10 mouse cellular contexts compared by ENCODE assay signal in genomic region chr13:69536021-69536420, GRCm38 (mm10). TPM values are rescaled to one million over a fixed set of nuclear protein-coding genes. Genes with fewer than 3 reads are reported as not detected.
DNase-seq lines count a peak whose midpoint lies in the region; ATAC-seq lines count a peak whose summit lies in the region.
"Had no signal": no experiment of that assay in that cellular context is flagged by ENCODE, and none has a peak within 500 bp of the region (broad histone marks: within the 10 kb centered on the region; RNA-seq: fewer than 3 reads in every experiment).

No protein-coding gene starts in this region.

- H3K9ac ChIP-seq in heart, embryonic 13.5 days: peak overlapping the region; percentile 96
- 0 out of 2 replicates have a peak overlapping the region, but pooled peaks have one; percentile 2 for H3K9ac ChIP-seq in hindbrain, embryonic 15.5 days

- no peak for DNase-seq in heart, adult 11 months
- no peak for DNase-seq in embryonic facial prominence, embryonic 10.5 days (ENCODE audit: low spot score)
- DNase-seq in midbrain, embryonic 10.5 days (ENCODE audit: low spot score): no peak
- DNase-seq in c-Kit-positive CD71-positive TER-119-positive erythroid progenitor cells, embryonic 14.5 days (ENCODE audit: low spot score): no peak
- no peak for DNase-seq in left cerebral cortex, adult 18-20 months (ENCODE audit: low spot score in 2 of 2)
- DNase-seq in adrenal gland, postnatal 10 days: no peak
- DNase-seq: adrenal gland, postnatal 14 days had no signal

- peak overlapping the region; percentile 97 for H3K4me2 ChIP-seq in heart, embryonic 13.5 days
- H3K4me2 ChIP-seq in hindbrain, embryonic 15.5 days: peak overlapping the region; percentile 86

- H3K27ac ChIP-seq in heart, embryonic 13.5 days (replicated peaks): peak overlapping the region; percentile 97; the same call in 1 of the 2 replicates
- H3K27ac ChIP-seq in embryonic facial prominence, embryonic 10.5 days (replicated peaks): peak overlapping the region; percentile 99; the same call in 1 of the 2 replicates
- H3K27ac ChIP-seq in hindbrain, embryonic 15.5 days (replicated peaks): 0 out of 2 replicates have a peak overlapping the region, but pooled peaks have one; percentile 96
- peak overlapping the region; percentile 99; the same call in 1 of the 2 replicates for H3K27ac ChIP-seq in midbrain, embryonic 10.5 days (replicated peaks)

- H3K4me1 ChIP-seq in heart, embryonic 13.5 days: peaks cover 70% of the 10 kb centered on the region
- peaks cover 62% of the 10 kb centered on the region for H3K4me1 ChIP-seq in embryonic facial prominence, embryonic 10.5 days
- H3K4me1 ChIP-seq in hindbrain, embryonic 15.5 days (replicated peaks): peaks cover 41% of the 10 kb centered on the region
- H3K4me1 ChIP-seq in midbrain, embryonic 10.5 days: peaks cover 62% of the 10 kb centered on the region

- H3K4me3 ChIP-seq in heart, embryonic 13.5 days: 0 out of 2 replicates have a peak overlapping the region, but pooled peaks have one; percentile 89
- H3K4me3 ChIP-seq in embryonic facial prominence, embryonic 10.5 days: peak overlapping the region; percentile 84
- no peak overlapping the region for H3K4me3 ChIP-seq in hindbrain, embryonic 15.5 days
- peak overlapping the region; percentile 98; the same call in 1 of the 2 replicates for H3K4me3 ChIP-seq in midbrain, embryonic 10.5 days

- H3K27me3 ChIP-seq in heart, embryonic 13.5 days (replicated peaks): no peaks in the 10 kb centered on the region
- H3K27me3 ChIP-seq in embryonic facial prominence, embryonic 10.5 days (replicated peaks; ENCODE audit: low read depth, poor library complexity, severe bottlenecking): no peaks in the 10 kb centered on the region
- no peaks in the 10 kb centered on the region for H3K27me3 ChIP-seq in hindbrain, embryonic 15.5 days
- peaks cover 8% of the 10 kb centered on the region; the same call in 1 of the 2 replicates for H3K27me3 ChIP-seq in midbrain, embryonic 10.5 days (ENCODE audit: low read depth, poor library complexity, severe bottlenecking)
- H3K27me3 ChIP-seq: CH12.LX had no signal

- no peak for ATAC-seq in heart, embryonic 13.5 days (ENCODE audit: extremely low read depth, insufficient number of reproducible peaks, low FRiP score, low TSS enrichment)
- no peak for ATAC-seq in hindbrain, embryonic 15.5 days (ENCODE audit: low FRiP score, low read depth)

- no peaks in the 10 kb centered on the region for H3K36me3 ChIP-seq in heart, embryonic 13.5 days
- H3K36me3 ChIP-seq in embryonic facial prominence, embryonic 10.5 days (replicated peaks): peaks cover 5% of the 10 kb centered on the region
- H3K36me3 ChIP-seq in hindbrain, embryonic 15.5 days: no peaks in the 10 kb centered on the region
- peaks cover 3% of the 10 kb centered on the region; the same call in 1 of the 2 replicates for H3K36me3 ChIP-seq in midbrain, embryonic 10.5 days

- no peaks in the 10 kb centered on the region for H3K9me3 ChIP-seq in heart, embryonic 13.5 days
- no peaks in the 10 kb centered on the region for H3K9me3 ChIP-seq in embryonic facial prominence, embryonic 10.5 days
- H3K9me3 ChIP-seq in hindbrain, embryonic 15.5 days: no peaks in the 10 kb centered on the region
- no peaks in the 10 kb centered on the region for H3K9me3 ChIP-seq in midbrain, embryonic 10.5 days (replicated peaks)

- WGBS in heart, embryonic 13.5 days: 73% methylated on average over 4 of the region's 4 CpGs
- WGBS in embryonic facial prominence, embryonic 10.5 days: 81% methylated on average over 4 of the region's 4 CpGs
- WGBS in hindbrain, embryonic 15.5 days: 78% methylated on average over 4 of the region's 4 CpGs
- 83% methylated on average over 4 of the region's 4 CpGs for WGBS in midbrain, embryonic 10.5 days

RNA-seq across cellular contexts. Expression of gene Tent4a, which starts 1.6 kb away (rescaled TPM):
- 2.7 and 3.2 TPM in 2 replicates for polyA plus RNA-seq in heart, embryonic 13.5 days (2015; fragmentation: Nextera tagmentation; extraction: Ambion mirVana)
- 5.0 TPM in 2 replicates for polyA plus RNA-seq in embryonic facial prominence, embryonic 10.5 days (2016; fragmentation: Nextera tagmentation; extraction: Ambion mirVana)
- polyA plus RNA-seq in hindbrain, embryonic 15.5 days (2015; fragmentation: Nextera tagmentation; extraction: Ambion mirVana): 7.1 and 7.3 TPM in 2 replicates
- 4.9 and 5.2 TPM in 2 replicates for polyA plus RNA-seq in midbrain, embryonic 10.5 days (2016; fragmentation: Nextera tagmentation; extraction: Ambion mirVana)
- total RNA-seq in left cerebral cortex, adult 18-20 months (2021): 10 to 100 TPM; 49.1 to 50.5 TPM
- total RNA-seq in adrenal gland, postnatal 10 days (2021): 10 to 100 TPM; 18.6 to 19.1 TPM

RNA-seq across cellular contexts. Expression of gene Nsun2, which starts 2.5 kb away (rescaled TPM):
- polyA plus RNA-seq in heart, embryonic 13.5 days (2015; fragmentation: Nextera tagmentation; extraction: Ambion mirVana): 65.9 and 69.9 TPM in 2 replicates
- 166 and 173 TPM in 2 replicates for polyA plus RNA-seq in embryonic facial prominence, embryonic 10.5 days (2016; fragmentation: Nextera tagmentation; extraction: Ambion mirVana)
- polyA plus RNA-seq in hindbrain, embryonic 15.5 days (2015; fragmentation: Nextera tagmentation; extraction: Ambion mirVana): 73.5 and 74.6 TPM in 2 replicates
- polyA plus RNA-seq in midbrain, embryonic 10.5 days (2016; fragmentation: Nextera tagmentation; extraction: Ambion mirVana): 125 and 150 TPM in 2 replicates
- 10 to 100 TPM; 85.3 to 88.4 TPM for total RNA-seq in left cerebral cortex, adult 18-20 months (2021)
- 10 to 100 TPM; 68.5 to 81.1 TPM for total RNA-seq in adrenal gland, postnatal 10 days (2021)
